Mouse (Mus musculus) hindbrain, postnatal 0 days (tissue): ENCODE measurements around the gene Luc7l3. TPM values are rescaled to one million over a fixed set of nuclear protein-coding genes. Genes with fewer than 3 reads are reported as not detected.

Experiments
- ATAC-seq: fragments of 200-750 bp; cut with Nextera tagmentation; 2 replicates; pipeline ENCODE4 v1.8.0; 2017; ENCODE audit warnings: mild to moderate bottlenecking, moderate TSS enrichment, moderate library complexity
- DNase-seq: peaks from one replicate; pipeline ENCODE4 v3.0.0-alpha.2; 2015; ENCODE audit warnings: low spot score
- H3K27ac ChIP-seq: fragments of 300-500 bp; sonication (generic); 2 replicates; pipeline ENCODE4 v1.5.1; 2014; ENCODE audit warnings: mild to moderate bottlenecking
- H3K27me3 ChIP-seq: fragments of 300-500 bp; sonication (generic); 2 replicates; pipeline ENCODE4 v1.6.1; 2014; ENCODE audit warnings: low read length, mixed read lengths; ENCODE audit not compliant: insufficient read depth
- H3K36me3 ChIP-seq: fragments of 300-500 bp; sonication (generic); 2 replicates; pipeline ENCODE4 v1.6.1; 2014; ENCODE audit warnings: low read length, mixed read lengths; ENCODE audit not compliant: insufficient read depth
- H3K4me1 ChIP-seq: fragments of 300-500 bp; sonication (generic); 2 replicates; pipeline ENCODE4 v1.6.1; 2014; ENCODE audit warnings: antibody characterized with exemption, low read length, mixed read lengths; ENCODE audit not compliant: insufficient read depth
- H3K4me2 ChIP-seq: fragments of 300-500 bp; sonication (generic); 2 replicates; pipeline ENCODE4 v1.6.1; 2014; ENCODE audit warnings: low read depth, mild to moderate bottlenecking, low read length, moderate library complexity, mixed read lengths
- H3K4me3 ChIP-seq: fragments of 300-500 bp; sonication (generic); 2 replicates; pipeline ENCODE4 v1.5.1; 2014; ENCODE audit warnings: low read length
- H3K9ac ChIP-seq: fragments of 300-500 bp; sonication (generic); replicated peaks from 2 replicates; pipeline ENCODE4 v1.6.1; 2014; ENCODE audit warnings: mild to moderate bottlenecking, low read length, moderate library complexity, mixed read lengths
- H3K9me3 ChIP-seq: fragments of 300-500 bp; sonication (generic); 2 replicates; pipeline ENCODE4 v1.6.1; 2016; ENCODE audit warnings: low read length, mixed read lengths
- CTCF ChIP-seq: IDR thresholded peaks from 2 replicates; pipeline ENCODE4 v1.5.1; 2016; ENCODE audit warnings: antibody characterized with exemption, control low read depth, low read depth
- WGBS: fragments of 180-500 bp; shearing (Covaris S2); extraction: QIAGEN DNeasy Blood & Tissue Kit; methylation state at CpG from one replicate; pipeline ENCODE4 v1.1.7; 2014; 5-methylcytosine and 5-hydroxymethylcytosine counted together
- polyA plus RNA-seq: library from polyadenylated mRNA; unstranded; fragments of >200 nt; fragmentation: Nextera tagmentation; extraction: Ambion mirVana; gene quantifications from 2 replicates; pipeline ENCODE4 v1.2.1, GENCODE M21; 2015
- total RNA-seq: library from RNA; depleted of rRNA; stranded (reverse); fragments of >200 nt; gene quantifications from 2 replicates; pipeline ENCODE4 v1.2.3, GENCODE M21; 2014

Gene Luc7l3
- total and polyA plus RNA-seq, 2 experiments from 2014 or later: 44.3 to 101 TPM

DNA sequence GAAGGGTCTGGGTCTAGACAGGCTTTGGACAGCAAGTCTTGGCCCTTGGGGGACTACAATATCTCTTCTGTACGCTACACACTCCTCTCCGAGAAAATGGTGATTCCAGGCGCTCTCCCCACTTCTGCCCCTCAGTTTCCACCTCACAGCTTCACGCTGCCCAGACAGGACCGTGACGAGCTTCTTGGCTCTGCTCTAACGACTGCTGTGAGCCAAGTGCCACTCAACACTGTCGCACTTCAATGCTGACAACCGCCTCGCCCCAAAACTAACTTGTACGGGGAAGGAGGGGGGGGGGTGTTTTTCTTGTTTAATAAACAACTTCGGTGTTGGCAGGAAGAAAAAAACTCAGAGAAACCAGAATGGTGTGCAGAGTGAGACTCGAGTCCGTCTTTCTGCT is 63.8 kb downstream of the Luc7l3 start:
- no peaks in the 10 kb centered on the region for H3K4me1 ChIP-seq
- no peak for TF ChIP-seq CTCF
- no peaks in the 10 kb centered on the region for H3K36me3 ChIP-seq
- no peaks in the 10 kb centered on the region for H3K27me3 ChIP-seq
- H3K27ac ChIP-seq: no peak overlapping the region
- DNase-seq: peak; percentile 48
- H3K4me2 ChIP-seq: no peak overlapping the region
- no peak overlapping the region for H3K9ac ChIP-seq
- H3K4me3 ChIP-seq: no peak overlapping the region
- H3K9me3 ChIP-seq: no peaks in the 10 kb centered on the region
- 38% methylated on average over 14 of the region's 14 CpGs for WGBS
- no peak for ATAC-seq

DNA sequence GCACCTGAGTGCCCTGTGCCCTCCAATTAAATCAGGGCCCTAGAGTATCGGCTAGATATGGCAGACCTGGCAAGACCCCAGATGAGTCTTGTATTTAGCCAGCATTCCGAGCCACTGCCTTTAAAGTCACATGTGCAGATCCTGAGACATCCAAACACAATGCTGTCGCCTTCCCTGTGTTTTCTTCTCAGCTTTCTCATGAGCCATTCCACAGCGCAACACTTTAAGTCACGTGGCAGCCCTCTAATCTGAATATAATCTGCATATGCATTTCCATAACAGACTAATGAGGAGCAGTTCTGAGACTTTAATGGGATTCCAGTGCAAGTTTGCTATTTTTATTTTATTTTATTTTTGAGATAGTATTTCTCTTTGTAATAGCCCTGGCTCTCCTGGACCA is 66.1 kb downstream of the Luc7l3 start:
- no peak overlapping the region for H3K4me3 ChIP-seq
- no peaks in the 10 kb centered on the region for H3K27me3 ChIP-seq
- H3K9ac ChIP-seq: no peak overlapping the region
- no peak for TF ChIP-seq CTCF
- no peak for DNase-seq
- no peaks in the 10 kb centered on the region for H3K4me1 ChIP-seq
- H3K4me2 ChIP-seq: no peak overlapping the region
- no peak overlapping the region for H3K27ac ChIP-seq
- no peak for ATAC-seq
- H3K9me3 ChIP-seq: no peaks in the 10 kb centered on the region
- WGBS: 49% methylated on average over 5 of the region's 5 CpGs
- H3K36me3 ChIP-seq: no peaks in the 10 kb centered on the region

DNA sequence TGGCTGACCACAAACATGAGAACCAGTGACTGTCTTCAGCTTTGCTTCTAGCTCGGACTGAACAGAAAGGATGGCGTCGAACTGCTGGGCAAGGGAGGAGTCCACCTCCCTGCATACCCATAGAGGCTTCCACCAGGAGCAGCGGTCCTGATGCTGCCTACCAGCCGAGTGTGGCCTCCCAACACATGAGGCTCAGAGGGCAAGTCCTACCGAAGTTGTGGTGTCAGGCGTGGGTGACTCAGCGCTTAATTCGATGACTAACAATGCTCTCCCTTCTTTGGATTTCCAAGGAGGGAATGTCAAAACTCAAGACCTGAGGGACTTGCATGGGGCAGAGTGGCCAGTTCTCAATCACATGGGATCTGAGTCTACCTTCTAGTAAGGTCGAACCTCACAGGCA is 68.1 kb downstream of the Luc7l3 start:
- ATAC-seq (no peak), DNase-seq (no peak)
- H3K36me3 ChIP-seq: no peaks in the 10 kb centered on the region
- no peak overlapping the region for H3K9ac ChIP-seq
- H3K4me1 ChIP-seq: no peaks in the 10 kb centered on the region
- no peaks in the 10 kb centered on the region for H3K27me3 ChIP-seq
- no peak for TF ChIP-seq CTCF
- H3K4me2 ChIP-seq: no peak overlapping the region
- H3K9me3 ChIP-seq: no peaks in the 10 kb centered on the region
- H3K4me3 ChIP-seq: no peak overlapping the region
- 89% methylated on average over 10 of the region's 10 CpGs for WGBS
- H3K27ac ChIP-seq: no peak overlapping the region

DNA sequence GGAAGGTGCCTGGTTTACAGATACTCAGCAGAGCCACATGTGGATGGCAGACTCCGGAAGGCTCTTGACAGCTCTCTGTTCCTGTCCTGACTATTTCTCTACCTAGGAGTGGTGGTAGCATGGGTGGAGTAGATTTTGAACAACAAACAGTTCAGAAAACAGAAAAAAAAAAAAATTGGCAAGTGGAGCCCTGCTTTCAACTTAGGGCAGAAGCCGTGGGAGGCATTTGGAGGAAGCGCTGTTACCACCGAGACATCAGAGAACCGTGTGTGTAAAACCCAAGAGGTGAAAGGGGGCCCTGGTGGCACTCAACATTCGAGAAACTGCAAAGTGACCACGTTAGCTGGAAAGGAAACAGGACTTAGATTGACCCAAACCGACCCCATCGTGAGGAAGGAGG is 68.6 kb downstream of the Luc7l3 start:
- 83% methylated on average over 9 of the region's 9 CpGs for WGBS
- no peak overlapping the region for H3K4me3 ChIP-seq
- no peak overlapping the region for H3K9ac ChIP-seq
- H3K4me2 ChIP-seq: no peak overlapping the region
- TF ChIP-seq CTCF: no peak
- no peaks in the 10 kb centered on the region for H3K36me3 ChIP-seq
- H3K27ac ChIP-seq: no peak overlapping the region
- no peak for ATAC-seq
- DNase-seq: no peak
- no peaks in the 10 kb centered on the region for H3K4me1 ChIP-seq
- H3K27me3 ChIP-seq: no peaks in the 10 kb centered on the region
- no peaks in the 10 kb centered on the region for H3K9me3 ChIP-seq

DNA sequence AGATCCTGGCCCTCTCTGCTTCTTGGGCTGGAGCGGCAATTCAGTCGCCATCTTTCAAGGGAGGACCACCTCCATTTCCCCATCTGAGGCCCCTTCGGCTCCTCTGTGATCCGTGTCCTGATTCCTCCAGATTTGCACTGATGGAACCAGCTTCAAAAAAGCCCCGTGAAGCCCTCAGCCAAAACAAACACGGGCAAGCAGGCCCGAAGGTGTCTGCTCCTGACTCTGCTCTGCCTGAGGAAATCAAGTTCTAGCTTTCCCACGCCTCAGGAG is 75.1 kb downstream of the Luc7l3 start:
- ATAC-seq (no peak), DNase-seq (no peak)
- Histone ChIP-seq H3K27ac (peak overlapping the region; percentile 67), H3K4me1 (peaks cover 21% of the 10 kb centered on the region), H3K9ac (no peak overlapping the region), H3K4me3 (no peak overlapping the region), H3K27me3 (no peaks in the 10 kb centered on the region), H3K4me2 (no peak overlapping the region), H3K9me3 (no peaks in the 10 kb centered on the region), H3K36me3 (no peaks in the 10 kb centered on the region)
- 57% methylated on average over 8 of the region's 8 CpGs for WGBS
- no peak for TF ChIP-seq CTCF

DNA sequence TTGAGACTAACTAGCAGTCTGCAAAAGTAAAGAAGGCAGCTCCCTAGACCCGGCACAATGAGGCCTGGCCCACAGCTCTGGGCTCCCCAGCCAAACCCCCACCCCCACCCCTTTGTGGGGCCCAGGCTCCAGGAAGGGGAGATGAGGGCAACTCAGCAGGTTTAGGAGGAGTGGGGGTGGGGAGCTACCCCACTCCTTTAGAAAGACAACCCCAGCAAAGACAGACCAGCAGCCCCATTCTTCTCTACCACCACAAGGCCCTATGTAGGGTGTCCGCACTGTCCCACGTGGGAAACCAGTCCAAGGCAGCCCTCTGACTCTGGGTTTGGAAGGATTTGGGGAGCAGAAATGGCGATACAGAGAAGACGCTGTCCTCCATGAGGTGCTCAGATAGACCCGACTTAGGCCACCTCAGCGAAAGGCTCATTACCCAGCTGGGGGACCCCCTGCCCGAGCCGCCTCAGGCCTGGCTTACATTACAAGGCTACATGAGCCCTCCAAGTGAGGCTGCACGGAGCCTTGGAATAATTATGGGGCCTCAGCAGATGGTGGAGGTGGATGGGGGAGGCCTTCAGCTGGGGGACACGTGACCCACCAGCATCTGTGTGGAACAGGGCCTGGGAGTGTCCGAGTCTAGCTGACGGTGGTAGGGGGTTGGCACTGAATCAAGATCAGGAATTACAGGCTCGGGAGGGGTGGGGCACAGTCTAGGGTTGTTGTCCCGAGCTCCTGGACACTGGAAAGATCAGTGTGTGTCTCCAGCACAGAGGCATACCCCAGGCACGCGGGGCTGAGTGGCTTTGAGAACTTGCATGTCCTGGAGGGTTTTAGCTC is 75.6 kb downstream of the Luc7l3 start, which contains the start of gene Wfikkn2:
TSS of gene Wfikkn2 (minus strand) at position 51 of the 834 bp plus-strand sequence.
- H3K9ac ChIP-seq: no peak within 1 kb of the TSS
- peak; percentile 86 for ATAC-seq
- H3K4me1 ChIP-seq: peaks cover 21% of the 10 kb centered on the region
- H3K9me3 ChIP-seq: no peaks in the 10 kb centered on the region
- no peaks in the 10 kb centered on the region for H3K36me3 ChIP-seq
- TF ChIP-seq CTCF: no peak
- no peak within 1 kb of the TSS for H3K4me3 ChIP-seq
- peak; percentile 82 for DNase-seq
- peak within 1 kb of the TSS; percentile 67 for H3K27ac ChIP-seq
- no peak within 1 kb of the TSS for H3K4me2 ChIP-seq
- WGBS: 35% methylated on average over 17 of the region's 17 CpGs
- no peaks in the 10 kb centered on the region for H3K27me3 ChIP-seq

DNA sequence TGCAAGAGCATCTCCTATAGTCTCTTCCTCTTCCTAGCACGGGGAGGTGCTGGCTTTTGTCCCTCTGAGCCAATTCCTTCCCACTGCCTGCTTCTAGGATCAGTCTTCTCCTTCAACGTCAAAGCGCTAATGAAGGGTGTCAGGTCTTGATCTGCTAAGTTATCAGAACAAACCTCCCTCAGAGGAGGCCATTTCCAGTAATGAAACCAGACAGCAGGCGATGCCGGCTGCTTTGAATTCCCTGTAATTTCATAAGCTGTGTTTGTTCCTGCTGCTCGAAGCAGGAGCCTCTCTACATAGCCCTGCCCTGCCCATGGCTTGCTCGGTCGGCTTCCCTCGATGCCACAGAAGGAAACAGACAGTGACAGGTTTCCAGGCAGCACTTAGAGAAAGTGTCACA is 77.4 kb downstream of the Luc7l3 start:
- Histone ChIP-seq H3K4me1 (peaks cover 21% of the 10 kb centered on the region), H3K27me3 (no peaks in the 10 kb centered on the region), H3K9me3 (no peaks in the 10 kb centered on the region), H3K4me2 (no peak overlapping the region), H3K36me3 (no peaks in the 10 kb centered on the region), H3K9ac (no peak overlapping the region), H3K4me3 (no peak overlapping the region), H3K27ac (peak overlapping the region; percentile 23; the same call in 1 of the 2 replicates)
- WGBS: 45% methylated on average over 9 of the region's 9 CpGs
- TF ChIP-seq CTCF: no peak
- ATAC-seq: no peak
- DNase-seq: peak; percentile 27
